Mouse (Mus musculus) lung, postnatal 36 days (tissue): Measurements from ENCODE around the gene Rnf182.
A peak's percentile ranks its signal among the peaks of the same experiment; 100 is the strongest.

Source experiments
- DNase-seq: peaks from one replicate; pipeline ENCODE4 v3.0.0; 2022; ENCODE audit warnings: mixed read lengths

Gene Rnf182

DNA sequence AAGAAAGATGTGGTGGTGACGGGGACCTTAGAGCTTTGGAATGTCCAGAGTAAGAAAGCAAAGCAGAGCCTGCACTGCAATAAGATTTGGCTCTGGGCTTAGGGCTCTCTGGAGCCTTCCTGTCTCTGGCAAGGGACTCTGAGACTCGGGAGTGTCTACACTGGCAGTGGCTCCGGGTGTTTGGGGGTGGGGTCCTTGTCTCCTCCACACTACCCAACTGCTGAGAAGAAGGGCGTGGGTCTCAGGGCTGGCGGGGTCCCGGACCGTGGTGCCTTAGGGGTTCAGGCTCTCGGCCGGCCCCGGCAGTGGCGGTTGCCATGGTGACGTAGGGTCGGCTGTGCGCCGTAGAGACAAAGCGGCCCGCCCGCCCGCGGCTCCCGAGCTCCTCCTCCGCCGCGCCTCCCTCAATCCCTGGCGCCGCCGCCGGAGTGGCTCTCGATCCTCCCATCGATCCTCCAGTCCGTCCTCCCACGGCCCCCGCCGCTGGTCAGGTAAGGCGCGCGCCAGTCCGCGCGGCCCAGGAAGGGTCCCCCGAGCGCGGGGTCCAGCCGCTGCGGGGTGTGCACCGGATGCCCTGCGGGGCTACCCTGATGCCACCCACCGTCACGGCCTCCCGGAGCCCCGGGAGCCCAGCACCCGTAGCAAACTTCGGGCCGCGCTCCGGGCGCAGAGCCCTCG lies at the start of gene Rnf182:
Gene Rnf182 (plus strand): TSS at position 134 of the 678 bp plus-strand sequence.
- DNase-seq: peak; percentile 53

GRCm38 (mm10) chr13:43566184-43566583 lies 49.3 kb upstream of the Rnf182 start:
- no peak for DNase-seq

DNA sequence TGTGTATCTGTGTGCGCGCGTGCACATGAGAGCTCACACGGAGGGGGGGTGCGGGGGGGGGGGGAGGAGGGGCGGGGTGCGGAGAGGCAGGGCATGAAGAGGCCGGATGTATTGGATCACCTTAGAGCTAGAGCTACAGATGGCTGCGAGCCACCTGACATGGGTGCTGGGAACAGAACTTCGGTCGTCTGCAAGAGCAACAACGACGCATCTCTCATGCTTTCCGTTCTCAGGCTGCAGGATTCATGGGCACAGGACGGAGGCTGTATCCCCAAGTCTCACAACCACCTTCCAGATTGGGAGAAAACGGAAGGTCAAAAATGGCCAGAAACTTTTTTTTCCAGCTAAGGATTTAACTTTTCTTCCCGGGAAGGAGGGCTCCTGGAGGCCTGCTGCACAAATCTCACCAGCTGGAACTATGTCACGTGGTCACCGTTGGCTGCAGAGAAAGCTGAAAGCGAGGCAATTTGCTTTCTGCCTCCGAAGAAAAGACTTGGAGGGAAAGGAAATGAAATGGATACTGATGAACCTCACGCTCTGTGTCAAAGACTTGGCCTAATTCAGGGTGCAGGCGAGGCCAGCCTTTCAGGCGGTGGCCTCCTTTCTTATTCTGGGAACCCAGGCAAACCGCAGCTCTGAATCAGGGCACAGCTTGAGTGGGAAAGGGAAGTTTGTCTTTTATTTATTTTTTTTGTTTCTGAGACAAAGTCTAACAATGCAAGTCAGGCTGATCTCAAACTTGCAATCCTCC lies 48.2 kb upstream of the Rnf182 start:
- peak; percentile 20 for DNase-seq

- DNase-seq: no peak
Measured at GRCm38 (mm10) chr13:43573979-43574378, 41.5 kb upstream of the Rnf182 start.

DNA sequence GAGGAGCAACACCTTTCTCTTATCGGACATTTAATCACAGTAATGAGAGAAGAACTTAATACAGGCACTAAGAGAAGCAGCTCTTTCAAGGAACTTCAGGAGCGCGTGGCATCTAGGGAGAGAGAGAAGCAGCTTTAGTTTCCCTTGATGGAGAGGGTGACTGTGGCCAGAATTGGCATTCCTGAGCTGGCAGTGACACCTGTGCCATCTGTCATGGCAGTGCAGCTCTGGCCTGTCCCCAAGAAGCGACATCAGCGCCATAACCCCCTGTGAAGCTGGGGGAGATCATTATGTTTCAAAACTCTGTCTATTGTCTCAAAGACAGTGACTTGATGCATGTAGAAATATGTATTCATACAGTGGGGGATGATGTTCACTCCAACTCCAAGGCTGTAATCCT lies 40.1 kb upstream of the Rnf182 start:
- DNase-seq: no peak

GRCm38 (mm10) chr13:43577254-43577653 lies 38.3 kb upstream of the Rnf182 start:
- peak; percentile 40 for DNase-seq

- no peak for DNase-seq
Measured at GRCm38 (mm10) chr13:43577766-43578165, 37.7 kb upstream of the Rnf182 start.

DNA sequence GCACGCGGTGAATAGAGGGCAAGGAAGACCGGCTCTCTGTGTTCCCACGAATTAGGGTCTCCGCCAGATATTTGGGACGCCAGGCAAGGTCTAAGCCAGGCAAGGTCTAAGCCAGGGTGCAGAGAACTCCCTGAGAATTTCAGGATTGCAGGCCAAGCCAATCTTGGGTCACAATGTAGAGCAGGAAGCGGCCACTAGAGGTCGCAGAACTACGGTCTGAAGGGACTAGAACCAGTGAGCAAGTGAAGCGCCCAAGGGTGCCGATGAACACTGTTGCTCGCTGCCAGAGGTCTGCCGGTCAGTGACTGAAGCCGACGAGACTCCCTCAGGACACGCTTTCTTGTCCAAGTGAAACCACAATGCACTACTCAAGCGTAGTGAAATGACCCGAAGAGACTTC lies 35.8 kb upstream of the Rnf182 start:
- peak; percentile 72 for DNase-seq

DNA sequence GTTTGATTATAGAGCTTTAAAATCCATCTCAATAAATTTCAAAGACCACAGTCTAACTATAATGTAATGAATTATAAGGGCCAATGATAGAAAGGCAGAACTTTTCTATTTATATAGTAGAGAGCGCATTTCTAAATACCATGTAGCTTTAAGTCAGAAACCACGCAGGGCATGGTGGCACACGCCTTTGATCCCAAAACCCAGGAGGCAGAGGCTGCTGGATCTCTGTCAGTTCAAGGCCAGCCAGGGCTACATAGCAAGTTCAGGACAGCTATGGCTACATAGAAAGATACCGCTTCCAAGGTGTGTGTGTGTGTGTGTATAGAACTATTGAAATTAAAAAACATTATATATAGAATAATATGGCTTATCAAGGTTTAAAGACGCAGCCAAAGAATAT lies 34.8 kb upstream of the Rnf182 start:
- no peak for DNase-seq

DNA sequence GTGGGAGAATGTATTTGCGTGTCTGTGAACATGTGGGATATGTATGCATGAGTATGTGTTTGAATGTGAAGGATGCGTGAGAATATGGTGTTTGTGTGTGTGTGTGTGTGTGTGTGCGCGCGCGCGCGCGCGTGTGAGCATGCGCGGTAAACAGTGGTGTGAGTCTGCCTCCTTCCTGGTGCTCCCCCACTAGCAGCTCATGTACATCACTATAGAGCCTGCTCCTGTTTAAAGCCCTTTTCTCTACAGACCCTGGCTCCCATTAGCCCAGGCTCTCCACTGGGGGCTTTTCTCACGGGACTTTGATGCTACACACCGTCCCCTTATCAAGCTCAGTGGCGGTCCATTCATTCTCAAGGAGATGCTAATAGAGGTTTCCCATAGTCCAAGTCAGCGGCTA lies 32.5 kb upstream of the Rnf182 start:
- DNase-seq: no peak

DNA sequence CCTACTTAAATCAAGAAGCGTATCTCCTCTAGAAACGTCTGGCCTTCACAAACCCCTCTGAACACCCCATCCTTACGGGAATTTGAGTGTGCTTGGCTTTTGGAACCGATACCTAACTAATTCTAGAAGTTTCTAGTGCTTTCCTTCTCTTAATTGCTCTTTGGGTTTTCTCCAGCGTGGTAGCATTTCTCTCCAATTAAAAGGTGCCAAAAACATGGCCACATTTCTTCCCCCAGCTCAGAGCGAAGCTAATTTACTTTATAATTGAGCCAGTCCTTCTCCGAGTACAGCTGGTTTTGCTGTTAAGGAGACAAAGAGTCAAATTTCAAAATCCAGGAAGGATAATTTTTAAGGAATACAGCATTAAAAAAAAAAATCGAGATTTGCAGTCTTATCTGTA lies 32.0 kb upstream of the Rnf182 start:
- DNase-seq: no peak

DNA sequence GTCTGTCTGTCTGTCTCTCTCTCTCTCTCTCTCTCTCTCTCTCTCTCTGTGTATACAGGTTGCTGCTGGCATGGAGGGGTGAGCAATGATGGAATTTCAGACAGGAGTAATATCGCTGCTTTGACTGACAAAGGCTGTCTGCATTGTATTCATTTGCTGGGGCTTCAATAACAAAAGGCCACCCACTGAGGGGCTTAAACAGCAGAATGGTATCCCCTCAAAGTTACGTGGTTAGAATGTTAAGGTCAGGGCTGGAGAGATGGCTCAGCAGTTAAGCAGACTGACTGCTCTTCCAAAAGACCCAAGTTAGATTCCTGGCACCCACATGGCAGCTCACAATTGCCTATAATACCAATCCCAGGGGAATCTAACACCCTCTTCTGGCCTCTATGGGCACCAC lies 30.2 kb upstream of the Rnf182 start:
- no peak for DNase-seq

GRCm38 (mm10) chr13:43586966-43587365 lies 28.5 kb upstream of the Rnf182 start:
- no peak for DNase-seq

DNA sequence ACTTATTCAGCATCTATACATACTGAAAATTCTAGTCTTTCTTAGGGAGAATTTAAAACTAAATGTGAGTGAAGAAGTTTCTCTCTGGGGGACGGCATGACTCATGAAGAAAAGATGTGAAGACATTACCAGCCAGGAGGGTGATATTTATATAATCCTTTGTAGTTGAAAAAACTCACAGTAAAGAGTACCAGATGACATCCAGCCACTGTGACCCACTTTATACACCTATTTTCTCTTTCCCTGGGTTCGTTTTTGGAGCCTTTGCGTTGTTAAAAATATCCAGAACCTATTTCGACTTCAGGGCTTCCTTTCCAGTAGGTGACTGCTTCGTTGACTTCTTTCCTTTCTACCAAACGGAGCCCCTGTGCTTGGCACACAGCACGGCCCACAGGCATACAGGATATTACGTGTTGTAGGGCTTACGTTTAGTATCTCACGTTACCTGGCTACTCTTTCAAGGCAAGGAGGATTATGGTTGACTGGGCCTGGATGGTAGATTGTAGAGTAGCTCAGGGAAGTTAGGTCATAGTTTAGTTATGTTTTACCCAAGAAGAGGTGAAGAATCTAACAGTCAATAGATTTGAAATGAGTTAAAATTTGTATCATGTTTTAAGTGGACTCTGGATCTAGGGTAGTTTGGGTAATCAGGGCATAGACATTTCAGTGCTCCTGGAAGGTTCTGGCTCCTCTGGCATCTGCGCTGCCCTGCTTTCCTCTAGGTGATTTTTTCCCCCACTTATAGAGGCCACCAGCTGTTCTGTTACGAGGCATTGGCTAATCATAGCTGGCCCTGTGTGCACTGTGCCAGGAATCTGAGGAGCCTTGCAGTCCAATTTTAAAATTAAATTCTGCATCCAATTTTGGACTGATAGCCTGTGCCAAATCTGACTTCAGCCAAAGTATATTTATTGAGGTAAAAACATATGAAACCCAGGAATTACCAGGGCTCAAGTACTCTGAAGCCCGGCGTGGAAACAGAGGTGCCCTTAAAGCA lies 27.4 kb upstream of the Rnf182 start:
- DNase-seq: peak; percentile 8

- peak; percentile 17 for DNase-seq
Measured at GRCm38 (mm10) chr13:43591828-43592680, 23.5 kb upstream of the Rnf182 start.

GRCm38 (mm10) chr13:43592681-43593068 lies 22.8 kb upstream of the Rnf182 start:
- no peak for DNase-seq

- DNase-seq: peak; percentile 71
Measured at GRCm38 (mm10) chr13:43595896-43596295, 19.6 kb upstream of the Rnf182 start.

GRCm38 (mm10) chr13:43600967-43601366 lies 14.5 kb upstream of the Rnf182 start:
- no peak for DNase-seq

GRCm38 (mm10) chr13:43602440-43602839 lies 13.1 kb upstream of the Rnf182 start:
- DNase-seq: no peak

DNA sequence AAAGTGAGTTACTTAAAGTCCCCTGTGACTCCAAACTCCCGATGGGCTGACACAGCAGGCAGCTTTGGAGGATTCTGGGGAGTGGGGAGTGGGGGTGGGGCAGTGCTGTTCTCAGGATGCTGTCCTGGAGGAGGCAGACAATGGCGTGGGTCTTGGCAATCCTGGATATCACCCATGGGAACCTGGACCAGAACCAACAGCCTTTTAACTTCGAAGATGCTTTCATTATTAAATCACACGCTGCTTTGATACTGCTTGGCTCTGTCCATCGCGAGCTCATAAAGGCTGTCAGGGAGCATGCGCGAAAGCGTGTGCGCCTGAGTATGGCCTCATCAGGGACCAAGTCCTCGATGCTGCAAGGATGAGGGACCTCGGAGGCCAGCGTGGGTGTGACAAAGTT lies 12.5 kb upstream of the Rnf182 start:
- DNase-seq: no peak

GRCm38 (mm10) chr13:43608854-43609253 lies 6.7 kb upstream of the Rnf182 start:
- no peak for DNase-seq

DNA sequence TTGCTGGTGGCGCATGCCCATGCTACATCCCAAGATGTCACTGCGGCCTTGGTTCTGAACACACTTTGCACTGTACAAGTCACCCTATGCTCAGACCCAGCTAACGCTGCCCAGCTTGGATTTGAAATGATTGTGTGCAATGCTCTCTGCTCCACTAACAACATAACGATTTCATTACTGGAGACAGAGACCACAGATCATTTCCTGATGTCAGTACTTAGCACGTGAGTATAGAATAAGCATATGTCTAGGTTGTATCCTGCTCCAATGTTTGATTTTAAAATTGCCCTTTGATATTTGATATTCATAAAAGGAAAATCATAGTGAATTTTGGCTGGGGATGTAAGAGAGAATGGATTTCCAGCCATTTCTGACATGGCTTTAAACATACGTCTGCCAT lies 3.5 kb upstream of the Rnf182 start:
- no peak for DNase-seq
